Mouse (Mus musculus) megakaryocyte, embryonic 14.5 days (primary cell): ENCODE results near the gene Pax7.

ENCODE experiments used
- FLI1 ChIP-seq: IDR thresholded peaks from 2 replicates; pipeline ENCODE4 v1.6.1; 2012; ENCODE audit warnings: low read length, inconsistent platforms, mixed read lengths
- GATA1 ChIP-seq: IDR thresholded peaks from 3 replicates; pipeline ENCODE4 v1.6.1; 2012; ENCODE audit warnings: mixed read lengths, low read length, inconsistent platforms, borderline replicate concordance

GRCm38 (mm10) chr4:139791168-139791567 lies 42.2 kb downstream of the Pax7 start:
- TF ChIP-seq GATA1 (no peak), FLI1 (no peak)
